Mouse (Mus musculus) cerebellum, postnatal 4 days (tissue): ENCODE results near the gene Cdrt4.
A peak's percentile ranks its signal among the peaks of the same experiment; 100 is the strongest.

Experiments
- DNase-seq, 2 experiments: peaks; one replicate each; pipeline ENCODE4 v3.0.0; 2022; ENCODE audit warnings: low spot score in 2 of 2, mixed read lengths in 1 of 2

Gene Cdrt4

GRCm38 (mm10) chr11:62943538-62943937, 7.5 kb upstream of the Cdrt4 start:
- no peak for DNase-seq

GRCm38 (mm10) chr11:62945514-62945913, 5.5 kb upstream of the Cdrt4 start:
- no peak for DNase-seq

DNA sequence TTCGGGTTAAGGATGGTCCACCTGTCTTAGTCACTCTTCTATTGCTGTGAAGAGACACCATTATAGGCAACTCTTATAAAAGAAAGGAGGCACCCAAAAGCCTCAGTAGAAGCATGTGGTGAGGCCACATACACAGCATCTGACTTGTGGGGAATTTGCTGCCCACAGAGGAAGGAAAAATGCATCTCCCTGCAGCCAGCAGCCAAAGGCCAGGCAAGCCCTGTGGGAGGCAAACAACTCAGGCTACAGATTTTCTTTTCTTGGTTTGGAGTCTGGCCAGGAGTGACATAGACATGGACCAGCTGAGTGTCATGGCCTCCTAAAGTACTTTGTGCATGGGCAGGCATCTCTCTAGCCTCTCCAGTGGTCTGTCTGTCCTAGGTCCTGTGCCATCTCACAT, 1.4 kb upstream of the Cdrt4 start:
- DNase-seq: no peak

GRCm38 (mm10) chr11:62954766-62955165, 3.8 kb downstream of the Cdrt4 start:
- no peak for DNase-seq

DNA sequence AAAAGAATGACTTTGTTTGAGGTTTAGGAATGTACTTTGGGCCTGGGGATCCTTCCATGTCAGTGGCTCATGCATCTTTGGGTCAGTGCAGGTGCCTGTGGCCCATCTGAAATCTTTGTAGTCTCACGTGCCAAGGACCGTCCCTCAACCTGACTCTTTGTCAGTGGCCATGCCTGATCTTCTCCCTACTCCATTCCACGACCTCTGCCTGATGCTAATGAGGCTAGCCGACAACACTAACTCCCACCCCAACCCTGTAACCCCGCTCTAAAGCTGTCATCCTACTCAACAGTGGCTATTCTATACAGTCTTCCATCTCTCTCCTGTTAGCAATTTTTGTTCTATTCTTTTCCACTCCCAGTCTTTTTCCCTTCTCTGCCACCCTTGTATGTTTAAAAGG, 4.2 kb downstream of the Cdrt4 start:
- no peak for DNase-seq

GRCm38 (mm10) chr11:62955776-62956175, 4.8 kb downstream of the Cdrt4 start:
- DNase-seq: no peak

DNA sequence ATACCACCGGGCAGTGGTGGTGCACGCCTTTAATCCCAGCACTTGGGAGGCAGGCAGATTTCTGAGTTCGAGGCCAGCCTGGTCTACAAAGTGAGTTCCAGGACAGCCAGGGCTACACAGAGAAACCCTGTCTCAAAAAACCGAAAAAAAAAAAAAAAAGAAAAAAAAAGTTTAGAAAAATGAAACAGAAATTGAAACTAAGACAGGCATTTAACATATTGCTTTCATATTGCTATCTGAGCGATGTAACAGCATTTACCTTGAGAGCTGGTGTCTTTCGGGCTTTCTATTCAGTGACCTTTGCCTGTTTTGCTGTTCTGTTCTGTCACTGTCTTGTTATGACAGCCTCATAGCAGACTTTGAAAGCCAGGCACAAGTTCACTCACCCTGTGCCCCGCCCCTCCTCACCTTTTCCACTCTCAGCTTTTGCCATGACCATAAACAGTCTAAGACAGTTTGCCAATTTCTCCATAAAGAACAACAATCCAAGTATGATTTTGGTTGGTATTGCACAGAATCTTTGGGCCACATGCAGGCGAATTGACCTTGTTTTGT, 6.7 kb downstream of the Cdrt4 start:
- DNase-seq: no peak

DNA sequence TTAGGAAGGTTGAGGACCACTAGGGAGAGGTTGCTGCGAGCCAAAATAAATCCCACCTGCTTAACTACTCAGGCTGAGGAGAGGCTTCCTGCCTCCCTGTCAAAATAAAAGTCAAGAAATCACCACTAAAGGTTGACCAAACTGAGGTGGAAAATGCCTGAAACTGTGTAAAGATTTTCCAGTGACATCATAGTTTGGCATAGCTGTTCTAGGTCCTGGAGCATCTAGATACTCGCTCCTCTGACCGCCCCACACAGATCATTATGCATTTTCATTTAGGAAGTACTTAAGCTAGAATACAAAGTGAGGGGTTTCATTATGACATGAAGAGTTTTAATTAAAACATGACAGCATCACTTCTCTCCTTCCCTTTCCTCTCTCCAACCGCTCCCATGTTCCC, 12.3 kb downstream of the Cdrt4 start:
- no peak for DNase-seq

- no peak for DNase-seq
These were observed 15.4 kb downstream of the Cdrt4 start for GRCm38 (mm10) chr11:62966424-62966764.

DNA sequence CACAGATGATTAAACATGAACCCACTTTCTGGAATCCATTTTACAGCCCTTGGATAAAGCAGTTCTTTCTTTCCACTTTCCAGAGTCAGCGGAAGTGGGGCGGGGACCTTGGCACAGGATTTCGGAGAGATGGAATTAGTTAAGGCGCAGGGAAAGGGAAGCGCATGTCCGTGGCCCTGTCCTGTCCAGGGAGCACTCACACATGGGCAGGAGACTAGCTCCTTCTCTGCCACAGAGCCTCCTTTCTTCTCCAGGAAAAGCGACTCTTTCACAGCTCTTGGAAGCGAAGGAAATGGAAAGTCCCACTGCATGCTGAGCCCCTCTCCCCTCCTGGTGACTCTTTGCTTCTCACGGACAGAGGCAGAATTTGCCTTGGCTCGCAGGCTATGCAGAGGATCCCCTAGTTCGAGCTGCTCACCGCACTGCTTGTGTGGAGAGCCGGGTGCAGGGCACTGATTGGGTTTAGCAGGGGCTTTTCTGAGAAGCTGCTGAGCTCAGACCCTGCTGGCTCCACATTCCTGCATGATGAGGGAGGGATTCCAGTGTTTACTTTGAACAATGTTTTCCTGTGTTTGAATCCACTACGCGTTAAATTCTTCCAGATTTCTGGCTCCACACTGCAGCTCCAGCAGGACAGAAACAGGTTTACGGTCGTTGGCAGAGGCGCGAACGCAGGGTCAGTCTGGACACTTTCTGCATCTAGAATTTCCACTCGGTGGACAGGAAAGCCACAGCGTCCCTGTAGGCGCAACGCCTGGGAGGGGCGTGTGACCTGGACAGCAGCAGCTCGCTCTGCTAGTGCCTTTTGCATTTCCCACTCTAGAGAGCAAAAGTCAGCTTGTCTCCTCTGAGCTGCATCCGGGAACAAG, 16.0 kb downstream of the Cdrt4 start:
- DNase-seq: peak in 1 of 2 experiments; percentile 29

DNA sequence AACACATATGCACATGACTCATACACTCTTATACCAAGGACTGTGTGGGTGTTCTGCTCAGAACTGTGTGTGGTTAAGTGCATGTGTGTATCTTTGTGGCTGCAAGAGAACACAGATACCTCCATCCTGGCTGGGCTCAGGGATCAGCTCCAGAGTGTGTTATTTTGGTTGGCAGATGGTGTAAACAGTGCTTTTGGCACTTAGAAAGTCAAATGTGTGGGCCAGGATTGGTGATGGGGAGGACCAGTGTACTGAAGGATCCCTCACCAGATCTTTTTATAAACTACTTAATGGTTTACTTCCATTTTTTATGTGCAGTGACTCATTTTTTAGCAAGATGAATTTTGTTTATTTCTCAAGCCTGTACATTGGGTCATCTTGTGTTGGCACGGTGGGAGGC, 26.2 kb downstream of the Cdrt4 start:
- DNase-seq: no peak

- DNase-seq: no peak
These were observed 27.9 kb downstream of the Cdrt4 start for GRCm38 (mm10) chr11:62978886-62979285.

DNA sequence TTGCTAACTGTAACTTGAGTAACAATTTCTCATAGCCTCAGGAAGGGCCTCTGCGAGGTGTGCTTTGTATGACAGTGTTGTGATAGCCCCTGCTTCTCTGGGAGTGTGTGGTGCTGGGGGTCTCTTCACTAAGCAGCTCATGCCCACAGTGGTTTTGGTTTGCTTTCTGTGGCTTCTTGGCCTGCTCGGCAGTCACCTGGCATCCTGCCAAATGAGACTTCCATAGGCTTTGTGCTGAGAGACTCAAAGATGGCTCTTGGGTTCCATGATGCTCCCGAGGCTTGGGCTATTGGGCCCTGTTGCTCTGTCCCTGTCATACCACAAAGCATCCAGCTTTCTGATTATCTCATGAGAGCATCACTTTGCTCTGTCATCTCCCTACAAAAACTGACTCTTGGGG, 30.7 kb downstream of the Cdrt4 start:
- peak in 1 of 2 experiments; percentile 43 for DNase-seq

DNA sequence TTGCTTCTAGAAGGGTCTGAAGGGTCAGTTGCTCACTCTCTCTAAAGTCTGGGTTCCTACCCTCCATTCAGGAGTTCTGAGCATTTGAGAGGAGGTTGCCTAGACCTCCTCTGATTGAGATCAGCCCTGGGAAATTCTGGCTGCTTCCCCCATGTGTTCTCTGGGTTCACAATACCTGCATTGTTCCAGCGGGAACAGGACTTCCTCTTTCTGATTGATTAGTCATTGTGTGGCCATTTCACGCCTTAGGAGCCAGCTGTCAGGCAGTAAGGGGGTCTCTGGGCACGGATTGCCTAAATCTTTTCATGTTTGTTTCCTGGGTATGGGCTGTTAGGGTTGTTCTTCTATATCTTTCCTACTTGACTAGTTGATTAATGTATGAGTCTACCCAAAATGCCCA, 32.8 kb downstream of the Cdrt4 start:
- DNase-seq: no peak

DNA sequence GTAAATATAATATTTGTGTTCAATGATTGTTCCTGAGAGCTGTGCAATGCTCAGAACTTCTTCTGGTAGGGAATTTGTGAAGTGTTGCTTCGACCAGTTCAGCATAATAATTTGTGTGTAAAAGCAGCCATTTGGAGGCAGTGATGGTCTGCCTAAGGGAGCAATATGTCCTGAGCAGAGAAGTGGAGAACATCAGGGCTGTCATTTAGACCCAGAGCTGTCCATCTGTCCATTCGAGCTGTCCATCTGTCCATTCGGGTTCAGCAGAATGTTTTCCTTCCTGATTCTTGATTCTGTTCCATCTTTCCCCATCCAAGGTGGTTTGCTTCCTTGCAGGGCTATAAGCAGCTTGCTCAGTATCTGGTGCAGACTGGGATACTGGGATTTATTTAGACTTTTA, 33.4 kb downstream of the Cdrt4 start:
- DNase-seq: no peak

- DNase-seq: no peak
These were observed 34.1 kb downstream of the Cdrt4 start for GRCm38 (mm10) chr11:62985075-62985474.

DNA sequence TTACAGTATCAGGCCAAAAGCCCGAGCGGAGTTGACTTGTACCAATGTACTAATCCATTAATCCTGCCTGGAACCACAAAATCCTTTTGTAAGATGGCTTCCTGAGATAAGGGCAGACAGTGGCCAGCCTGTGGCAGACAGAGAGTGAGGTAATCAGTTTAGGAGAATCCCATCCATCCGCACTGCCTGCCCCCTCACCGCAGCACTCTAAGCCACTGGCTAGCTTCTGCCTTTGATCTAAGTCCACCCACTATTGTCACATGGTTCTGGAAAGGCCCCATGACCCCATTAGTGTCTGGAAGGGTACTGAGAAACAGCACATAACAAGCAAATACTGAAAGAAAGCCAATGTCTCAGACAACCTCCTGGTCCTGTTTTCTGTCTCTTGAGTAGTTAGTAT, 35.6 kb downstream of the Cdrt4 start:
- no peak for DNase-seq

DNA sequence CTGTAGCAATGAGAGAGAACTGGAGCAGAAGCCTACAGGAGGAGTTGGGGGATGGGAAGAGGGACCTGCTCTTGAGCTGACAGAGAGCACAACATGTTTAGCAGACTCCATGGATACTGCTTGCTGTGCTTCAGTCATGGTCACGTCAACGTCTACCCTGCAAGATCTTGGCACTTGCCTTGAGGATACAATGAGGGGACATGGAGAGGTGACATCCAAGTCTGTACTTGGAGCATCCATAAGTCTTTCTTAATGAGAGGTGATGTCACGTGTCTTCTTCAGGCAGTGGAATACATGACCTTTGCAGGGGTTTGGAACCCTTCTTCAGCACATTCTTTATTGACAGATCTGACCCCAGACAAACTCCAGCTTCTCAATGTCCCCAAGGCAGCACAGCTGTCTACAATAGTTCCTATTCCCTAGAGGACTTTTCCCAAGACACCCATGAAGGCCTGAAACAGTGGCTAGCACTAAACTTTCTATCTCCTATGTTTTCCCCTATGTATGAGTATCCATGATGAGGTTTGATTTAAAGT, 39.2 kb downstream of the Cdrt4 start:
- DNase-seq: no peak

DNA sequence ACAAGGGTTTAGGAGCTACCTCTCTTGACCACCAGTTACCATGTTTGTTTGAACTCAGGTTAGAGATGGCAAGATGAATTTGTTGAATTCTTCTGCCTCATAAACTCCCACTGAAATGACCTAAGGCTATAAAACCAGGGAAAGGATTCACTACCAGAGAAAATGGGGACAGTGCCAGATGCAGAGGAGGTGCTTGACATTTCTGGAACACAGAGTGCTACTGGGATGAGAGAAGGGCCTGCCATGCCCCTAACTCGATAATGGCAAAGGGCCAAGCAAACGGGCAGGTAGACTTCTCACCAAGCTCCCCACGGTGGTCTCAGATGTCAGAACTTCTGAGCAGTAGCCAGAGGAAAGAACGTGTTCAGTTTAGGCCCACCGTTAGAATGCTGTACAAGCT, 39.8 kb downstream of the Cdrt4 start:
- DNase-seq: no peak

- no peak for DNase-seq
These were observed 41.7 kb downstream of the Cdrt4 start for GRCm38 (mm10) chr11:62992545-62993242.

DNA sequence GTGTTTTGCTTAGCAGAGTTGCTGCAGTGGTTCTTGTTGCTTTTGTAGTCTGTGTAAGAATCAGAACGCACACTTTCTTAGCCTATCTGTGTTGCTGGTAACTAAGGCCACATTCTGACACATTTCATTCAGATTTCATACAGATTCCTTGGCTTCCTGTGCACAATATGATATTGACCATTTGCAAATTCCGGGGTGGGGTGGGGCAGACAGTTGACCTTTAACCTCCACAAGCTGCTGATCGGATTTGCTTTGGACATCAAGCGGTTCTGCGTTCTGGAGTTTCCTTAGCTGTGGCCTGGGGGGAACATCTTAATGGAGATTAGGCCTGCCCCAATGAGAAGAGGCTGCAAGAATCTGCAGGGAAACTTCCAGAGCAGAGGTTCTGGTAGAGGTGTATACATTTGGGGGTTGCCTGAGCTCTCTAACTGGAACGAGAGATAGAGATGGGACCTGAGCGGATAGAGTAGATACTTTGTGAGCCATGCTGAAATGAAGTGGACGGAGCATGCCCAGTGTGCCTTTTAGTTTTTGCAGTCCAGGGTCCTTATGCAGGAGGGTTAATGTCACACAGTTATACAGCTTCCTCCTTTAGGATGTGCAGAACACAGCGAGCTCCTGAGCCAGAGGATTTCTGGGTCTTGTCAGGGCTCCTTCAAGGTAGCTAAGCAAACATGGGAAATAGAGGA, 44.2 kb downstream of the Cdrt4 start:
- DNase-seq: no peak
